Mouse (Mus musculus): ENCODE measurements around the gene Fbxo44. TPM values are rescaled to one million over a fixed set of nuclear protein-coding genes. Genes with fewer than 3 reads are reported as not detected.
A peak's percentile ranks its signal among the peaks of the same experiment; 100 is the strongest.

The Fbxo44 gene
- polyA plus RNA-seq, 1 experiment = 3.5 TPM

GRCm38 (mm10) chr4:148166431-148166830 lies 6.1 kb upstream of the Fbxo44 start:
- 38% methylated on average over 10 of the region's 10 CpGs for WGBS
- Histone ChIP-seq H3K27ac (ENCODE audit: insufficient read depth, low read length) (no peak overlapping the region), H3K4me1 (ENCODE audit: control insufficient read depth, insufficient read depth, insufficient read length) (peaks cover 5% of the 10 kb centered on the region), H3K27me3 (ENCODE audit: control insufficient read depth, insufficient read depth, low read length) (peaks cover 21% of the 10 kb centered on the region; the same call in 1 of the 2 replicates), H3K4me3 (ENCODE audit: extremely low read depth, insufficient read depth, insufficient read length) (no peak overlapping the region), H3K36me3 (ENCODE audit: control insufficient read depth, insufficient read depth, low read length) (no peaks in the 10 kb centered on the region)
- no peak for DNase-seq (ENCODE audit: low read depth in 1 of 2, low spot score in 2 of 2)
- TF ChIP-seq CTCF (IDR thresholded peaks at IDR 0.05; ENCODE audit: extremely low read depth, insufficient read depth, insufficient read length, insufficient replicate concordance) = no peak
- no peak for TF ChIP-seq POLR2A (IDR thresholded peaks at IDR 0.05; ENCODE audit: low read depth, low read length)

GRCm38 (mm10) chr4:148165551-148165950 lies 5.3 kb upstream of the Fbxo44 start:
- H3K4me1 ChIP-seq (ENCODE audit: control insufficient read depth, insufficient read depth, insufficient read length) = peaks cover 5% of the 10 kb centered on the region

GRCm38 (mm10) chr4:148164461-148164860 lies 4.2 kb upstream of the Fbxo44 start:
- Histone ChIP-seq H3K4me1 (ENCODE audit: control insufficient read depth, insufficient read depth, insufficient read length) (peaks cover 5% of the 10 kb centered on the region), H3K27me3 (ENCODE audit: control insufficient read depth, insufficient read depth, low read length) (peaks cover 25% of the 10 kb centered on the region), H3K4me3 (ENCODE audit: extremely low read depth, insufficient read depth, insufficient read length) (peak overlapping the region; percentile 7; the same call in 1 of the 2 replicates), H3K27ac (ENCODE audit: insufficient read depth, low read length) (no peak overlapping the region), H3K36me3 (ENCODE audit: control insufficient read depth, insufficient read depth, low read length) (no peaks in the 10 kb centered on the region)
- TF ChIP-seq POLR2A (IDR thresholded peaks at IDR 0.05; ENCODE audit: low read depth, low read length) = no peak
- TF ChIP-seq CTCF (IDR thresholded peaks at IDR 0.05; ENCODE audit: extremely low read depth, insufficient read depth, insufficient read length, insufficient replicate concordance) = no peak
- no peak for DNase-seq (ENCODE audit: low read depth in 1 of 2, low spot score in 2 of 2)
- WGBS = 4% methylated on average over 16 of the region's 16 CpGs

More at GRCm38 (mm10) chr4:148165551-148165950, 5.3 kb upstream of the Fbxo44 start:
- 22% methylated on average over 17 of the region's 17 CpGs for WGBS
- TF ChIP-seq CTCF (IDR thresholded peaks at IDR 0.05; ENCODE audit: extremely low read depth, insufficient read depth, insufficient read length, insufficient replicate concordance) (no peak), POLR2A (IDR thresholded peaks at IDR 0.05; ENCODE audit: low read depth, low read length) (no peak)
- H3K27me3 ChIP-seq (ENCODE audit: control insufficient read depth, insufficient read depth, low read length) = peaks cover 23% of the 10 kb centered on the region
- no peaks in the 10 kb centered on the region for H3K36me3 ChIP-seq (ENCODE audit: control insufficient read depth, insufficient read depth, low read length)
- no peak for DNase-seq (ENCODE audit: low read depth in 1 of 2, low spot score in 2 of 2)
- no peak overlapping the region for H3K4me3 ChIP-seq (ENCODE audit: extremely low read depth, insufficient read depth, insufficient read length)
- no peak overlapping the region for H3K27ac ChIP-seq (ENCODE audit: insufficient read depth, low read length)

- H3K4me3 ChIP-seq (ENCODE audit: extremely low read depth, insufficient read depth, insufficient read length) = peak overlapping the region; percentile 43
- WGBS = 3% methylated on average over 29 of the region's 29 CpGs
- TF ChIP-seq POLR2A (IDR thresholded peaks at IDR 0.05; ENCODE audit: low read depth, low read length) (no peak), CTCF (IDR thresholded peaks at IDR 0.05; ENCODE audit: extremely low read depth, insufficient read depth, insufficient read length, insufficient replicate concordance) (peak; percentile 75; the same call in 1 of the 2 replicates)
- peaks cover 7% of the 10 kb centered on the region for H3K4me1 ChIP-seq (ENCODE audit: control insufficient read depth, insufficient read depth, insufficient read length)
- no peak overlapping the region for H3K27ac ChIP-seq (ENCODE audit: insufficient read depth, low read length)
- H3K36me3 ChIP-seq (ENCODE audit: control insufficient read depth, insufficient read depth, low read length) = no peaks in the 10 kb centered on the region
- peaks cover 23% of the 10 kb centered on the region for H3K27me3 ChIP-seq (ENCODE audit: control insufficient read depth, insufficient read depth, low read length)
- peak in 1 of 2 experiments; percentile 70 for DNase-seq (ENCODE audit: low read depth in 1 of 2, low spot score in 2 of 2)
These were observed 3.7 kb upstream of the Fbxo44 start for GRCm38 (mm10) chr4:148164002-148164439.

GRCm38 (mm10) chr4:148159544-148160435 lies 492 bp downstream of the Fbxo44 start:
- peak; percentile 79 to 85 for DNase-seq (ENCODE audit: low read depth in 1 of 2, low spot score in 2 of 2)
- WGBS = under 1% methylated on average over 46 of the region's 55 CpGs
- peaks cover 16% of the 10 kb centered on the region for H3K27me3 ChIP-seq (ENCODE audit: control insufficient read depth, insufficient read depth, low read length)

GRCm38 (mm10) chr4:148158436-148159348 lies 1.6 kb downstream of the Fbxo44 start:
- Histone ChIP-seq H3K4me1 (ENCODE audit: control insufficient read depth, insufficient read depth, insufficient read length) (peaks cover 7% of the 10 kb centered on the region), H3K27ac (ENCODE audit: insufficient read depth, low read length) (no peak overlapping the region), H3K36me3 (ENCODE audit: control insufficient read depth, insufficient read depth, low read length) (no peaks in the 10 kb centered on the region), H3K27me3 (ENCODE audit: control insufficient read depth, insufficient read depth, low read length) (peaks cover 10% of the 10 kb centered on the region), H3K4me3 (ENCODE audit: extremely low read depth, insufficient read depth, insufficient read length) (peak overlapping the region; percentile 4; the same call in 1 of the 2 replicates)
- no peak for TF ChIP-seq POLR2A (IDR thresholded peaks at IDR 0.05; ENCODE audit: low read depth, low read length)
- WGBS = 75% methylated on average over 27 of the region's 27 CpGs
- DNase-seq (ENCODE audit: low read depth in 1 of 2, low spot score in 2 of 2) = no peak

More at GRCm38 (mm10) chr4:148159544-148160435, 492 bp downstream of the Fbxo44 start:
- H3K4me3 ChIP-seq (ENCODE audit: extremely low read depth, insufficient read depth, insufficient read length) = peak overlapping the region; percentile 64
- no peak overlapping the region for H3K27ac ChIP-seq (ENCODE audit: insufficient read depth, low read length)
- peaks cover 11% of the 10 kb centered on the region for H3K4me1 ChIP-seq (ENCODE audit: control insufficient read depth, insufficient read depth, insufficient read length)
- no peaks in the 10 kb centered on the region for H3K36me3 ChIP-seq (ENCODE audit: control insufficient read depth, insufficient read depth, low read length)
- no peak for TF ChIP-seq POLR2A (IDR thresholded peaks at IDR 0.05; ENCODE audit: low read depth, low read length)
- TF ChIP-seq CTCF (IDR thresholded peaks at IDR 0.05; ENCODE audit: extremely low read depth, insufficient read depth, insufficient read length, insufficient replicate concordance) = no peak

All from spleen, adult 2 months (tissue).